Mouse (Mus musculus) brain, adult 2 months (tissue): Measurements from ENCODE around the gene Olfr1325.
"Not testable (repeated sequence)": the region's sequence is repeated elsewhere in the genome, so short reads cannot be mapped to it uniquely, and the experiment has no call there.

Experiments
- DNase-seq: peaks from one replicate; pipeline ENCODE4 v3.0.0; 2011; ENCODE audit warnings: low read depth, low spot score

Olfr1325 gene

DNA sequence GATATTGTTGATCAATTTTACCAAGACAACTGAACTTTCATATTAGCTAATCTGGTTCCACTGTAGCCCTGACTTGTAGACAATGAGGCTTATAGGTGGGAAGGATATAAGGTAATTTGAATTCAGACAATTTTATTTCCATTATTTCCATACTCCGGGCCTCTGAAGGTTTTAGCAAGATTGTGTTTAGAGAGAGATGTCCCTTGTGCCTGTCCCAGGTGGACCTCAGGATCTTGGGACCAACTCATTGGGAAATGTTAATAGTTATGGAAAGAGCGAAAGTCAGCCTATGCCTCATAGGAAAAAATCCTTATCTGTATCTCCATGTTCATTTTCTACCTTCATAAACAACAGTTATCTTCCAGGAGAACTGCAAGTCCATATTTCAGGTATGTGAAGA is at the start of gene Olfr1325:
Olfr1325 (plus strand) TSS at position 301 of the 400 bp plus-strand sequence.
- no peak for DNase-seq

DNA sequence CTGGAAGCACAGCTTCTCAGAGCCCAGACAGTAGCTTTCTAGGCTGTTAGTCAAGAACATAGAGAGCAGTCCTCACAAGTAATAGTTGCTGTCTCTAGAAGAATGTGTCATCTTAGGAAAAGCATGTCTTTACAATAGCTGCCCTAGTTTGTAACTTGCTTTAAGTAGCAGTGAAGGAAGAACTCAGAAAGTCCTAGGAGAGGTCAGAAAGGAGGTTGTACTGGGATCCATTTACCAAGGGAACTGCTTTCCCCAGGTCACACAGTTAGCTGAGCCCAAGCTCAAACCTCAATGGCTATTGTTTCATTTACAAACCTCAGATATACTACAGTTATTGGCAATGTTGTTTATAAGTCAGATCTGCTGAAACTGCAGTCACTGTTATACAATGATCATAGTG is 17.7 kb upstream of the Olfr1325 start, which contains the start of gene Olfr1326-ps1:
Olfr1326-ps1 (minus strand) TSS at position 101 of the 400 bp plus-strand sequence.
- no peak for DNase-seq

DNA sequence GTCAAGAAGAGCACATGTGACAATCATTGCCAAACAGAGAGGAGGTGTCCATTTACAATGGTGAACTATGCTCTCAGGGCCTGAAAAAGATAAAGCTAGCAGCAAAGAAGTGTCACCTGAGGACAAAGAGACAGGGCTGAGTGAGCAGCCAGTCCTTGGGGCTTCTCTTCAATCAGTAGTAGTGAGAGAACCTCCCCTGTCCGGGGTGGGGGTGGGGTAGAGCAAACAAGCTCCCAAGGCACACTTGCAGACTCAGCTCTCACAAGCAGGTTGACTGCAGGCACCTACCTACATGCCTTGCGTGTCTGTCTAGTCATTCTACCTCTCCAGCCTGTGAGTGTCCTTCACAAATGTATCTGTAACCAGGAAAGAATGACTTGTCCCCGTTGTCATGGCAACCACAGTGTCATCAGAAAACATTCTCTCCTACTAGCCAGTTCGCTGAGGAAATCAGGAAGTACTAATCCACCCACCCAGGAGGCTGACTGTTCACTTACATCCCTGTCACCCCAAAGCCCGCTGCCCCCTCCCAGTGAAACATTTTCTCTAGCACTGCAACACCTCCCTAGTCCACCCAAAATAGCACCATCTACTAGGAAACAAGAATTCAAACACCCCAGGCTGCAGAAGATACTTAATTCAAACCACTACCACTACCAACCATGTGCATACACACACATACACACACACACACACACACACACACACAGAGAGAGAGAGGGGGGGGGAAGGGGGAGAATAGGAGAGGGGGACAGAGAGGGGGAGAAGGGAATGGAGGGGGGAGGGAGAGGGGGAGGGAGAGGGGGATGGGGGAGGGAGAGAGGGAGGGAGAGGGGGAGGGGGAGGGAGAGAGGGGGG is 53.2 kb downstream of the Olfr1325 start, which contains the start of gene Gm5640:
Gm5640 (minus strand) TSS at position 170 of the 858 bp plus-strand sequence.
- peak; percentile 48 for DNase-seq

DNA sequence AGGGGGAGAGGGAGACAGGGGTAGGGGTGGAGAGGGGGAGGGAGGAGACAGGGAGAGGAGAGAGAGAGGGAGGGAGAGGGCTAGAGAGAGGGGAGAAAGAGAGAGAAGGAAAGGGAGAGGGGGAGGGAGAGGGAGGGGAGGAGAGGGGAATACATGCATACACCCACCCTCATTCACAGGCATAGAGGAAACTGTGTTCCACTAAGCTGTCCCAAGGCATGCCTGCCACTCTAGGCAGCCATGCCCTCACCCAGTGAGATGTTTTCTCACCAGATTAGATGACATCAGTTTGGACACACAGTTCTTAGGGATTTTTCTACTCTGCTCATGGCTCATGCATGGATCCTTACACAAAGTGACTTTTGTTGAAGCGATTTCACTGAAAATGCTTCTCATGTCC is 53.9 kb downstream of the Olfr1325 start:
- DNase-seq, result not testable (repeated sequence)
